Mouse (Mus musculus): ENCODE measurements around the gene Sfxn3. TPM values are rescaled to one million over a fixed set of nuclear protein-coding genes. Genes with fewer than 3 reads are reported as not detected.

The Sfxn3 gene
- polyA plus RNA-seq, 1 experiment, result 29.2 TPM

GRCm38 (mm10) chr19:45015518-45016281, 31.6 kb upstream of the Sfxn3 start:
- peak overlapping the region; percentile 32 for H3ac ChIP-seq (ENCODE audit: control insufficient read depth, insufficient read length, low read depth)
- H3K36me3 ChIP-seq (ENCODE audit: control insufficient read depth, insufficient read depth), result peaks cover 17% of the 10 kb centered on the region
- H3K79me2 ChIP-seq (ENCODE audit: control insufficient read depth, insufficient read depth), result peaks cover 34% of the 10 kb centered on the region
- TF ChIP-seq CTCF (IDR thresholded peaks at IDR 0.05; ENCODE audit: control insufficient read depth, insufficient read depth, insufficient read length) (no peak), CEBPB (IDR thresholded peaks at IDR 0.05; ENCODE audit: low read depth) (no peak), MYOG (IDR thresholded peaks at IDR 0.05; ENCODE audit: control insufficient read depth, extremely low read depth, insufficient read length) (no peak), MYOD1 (IDR thresholded peaks at IDR 0.05; ENCODE audit: control insufficient read depth, insufficient read length, low read depth) (peak; percentile 31), MAX (IDR thresholded peaks at IDR 0.05) (no peak), USF1 (IDR thresholded peaks at IDR 0.05; ENCODE audit: low read depth) (peak; percentile 65), FOSL1 (IDR thresholded peaks at IDR 0.05; ENCODE audit: insufficient read depth, low read length, poor library complexity, severe bottlenecking) (no peak)
- peaks cover 25% of the 10 kb centered on the region for H3K79me3 ChIP-seq (ENCODE audit: low read depth)
- no peaks in the 10 kb centered on the region for H3K27me3 ChIP-seq (ENCODE audit: control insufficient read depth, insufficient read depth, insufficient read length)
- peak overlapping the region; percentile 38 for H3K4me3 ChIP-seq (ENCODE audit: insufficient read depth, poor library complexity, severe bottlenecking)

- Histone ChIP-seq H3K36me3 (ENCODE audit: control insufficient read depth, insufficient read depth) (peaks cover 15% of the 10 kb centered on the region), H3K4me3 (ENCODE audit: insufficient read depth, poor library complexity, severe bottlenecking) (peak overlapping the region; percentile 53), H3K79me3 (ENCODE audit: low read depth) (peaks cover 33% of the 10 kb centered on the region), H3ac (ENCODE audit: control insufficient read depth, insufficient read length, low read depth) (peak overlapping the region; percentile 49), H3K27me3 (ENCODE audit: control insufficient read depth, insufficient read depth, insufficient read length) (no peaks in the 10 kb centered on the region), H3K79me2 (ENCODE audit: control insufficient read depth, insufficient read depth) (peaks cover 43% of the 10 kb centered on the region)
- TF ChIP-seq MAX (IDR thresholded peaks at IDR 0.05) (peak; percentile 56), USF1 (IDR thresholded peaks at IDR 0.05; ENCODE audit: low read depth) (peak; percentile 95), CEBPB (IDR thresholded peaks at IDR 0.05; ENCODE audit: low read depth) (no peak)
Measured at GRCm38 (mm10) chr19:45016341-45017215, 30.7 kb upstream of the Sfxn3 start.

- peaks cover 50% of the 10 kb centered on the region for H3K79me2 ChIP-seq (ENCODE audit: control insufficient read depth, insufficient read depth)
- peak; percentile 20 for TF ChIP-seq CTCF (IDR thresholded peaks at IDR 0.05; ENCODE audit: control insufficient read depth, insufficient read depth, insufficient read length)
- no peak for TF ChIP-seq MAX (IDR thresholded peaks at IDR 0.05)
- H3ac ChIP-seq (ENCODE audit: control insufficient read depth, insufficient read length, low read depth), result peak overlapping the region; percentile 99
- peaks cover 38% of the 10 kb centered on the region for H3K79me3 ChIP-seq (ENCODE audit: low read depth)
- peak overlapping the region; percentile 53 for H3K4me3 ChIP-seq (ENCODE audit: insufficient read depth, poor library complexity, severe bottlenecking)
- peaks cover 14% of the 10 kb centered on the region for H3K36me3 ChIP-seq (ENCODE audit: control insufficient read depth, insufficient read depth)
- no peaks in the 10 kb centered on the region for H3K27me3 ChIP-seq (ENCODE audit: control insufficient read depth, insufficient read depth, insufficient read length)
Measured at GRCm38 (mm10) chr19:45017216-45017771, 30.0 kb upstream of the Sfxn3 start.

GRCm38 (mm10) chr19:45017909-45018308, 29.4 kb upstream of the Sfxn3 start:
- Histone ChIP-seq H3K27me3 (ENCODE audit: control insufficient read depth, insufficient read depth, insufficient read length) (no peaks in the 10 kb centered on the region), H3K79me3 (ENCODE audit: low read depth) (peaks cover 40% of the 10 kb centered on the region), H3ac (ENCODE audit: control insufficient read depth, insufficient read length, low read depth) (peak overlapping the region; percentile 99), H3K4me3 (ENCODE audit: insufficient read depth, poor library complexity, severe bottlenecking) (peak overlapping the region; percentile 53), H3K36me3 (ENCODE audit: control insufficient read depth, insufficient read depth) (peaks cover 18% of the 10 kb centered on the region), H3K79me2 (ENCODE audit: control insufficient read depth, insufficient read depth) (peaks cover 56% of the 10 kb centered on the region)
- peak; percentile 33 for TF ChIP-seq MAX (IDR thresholded peaks at IDR 0.05)
- no peak for TF ChIP-seq MYOG (IDR thresholded peaks at IDR 0.05; ENCODE audit: control insufficient read depth, extremely low read depth, insufficient read length)

- Histone ChIP-seq H3K4me3 (ENCODE audit: insufficient read depth, poor library complexity, severe bottlenecking) (peak overlapping the region; percentile 53), H3K79me2 (ENCODE audit: control insufficient read depth, insufficient read depth) (peaks cover 61% of the 10 kb centered on the region)
- TF ChIP-seq MYOG (IDR thresholded peaks at IDR 0.05; ENCODE audit: control insufficient read depth, extremely low read depth, insufficient read length) (no peak), FOSL1 (IDR thresholded peaks at IDR 0.05; ENCODE audit: insufficient read depth, low read length, poor library complexity, severe bottlenecking) (no peak), CTCF (IDR thresholded peaks at IDR 0.05; ENCODE audit: control insufficient read depth, insufficient read depth, insufficient read length) (no peak), USF1 (IDR thresholded peaks at IDR 0.05; ENCODE audit: low read depth) (no peak), MYOD1 (IDR thresholded peaks at IDR 0.05; ENCODE audit: control insufficient read depth, insufficient read length, low read depth) (no peak), MAX (IDR thresholded peaks at IDR 0.05) (no peak), CEBPB (IDR thresholded peaks at IDR 0.05; ENCODE audit: low read depth) (no peak)
Measured at GRCm38 (mm10) chr19:45018351-45018831, 28.9 kb upstream of the Sfxn3 start.

More at GRCm38 (mm10) chr19:45018351-45018831, 28.9 kb upstream of the Sfxn3 start:
- H3K36me3 ChIP-seq (ENCODE audit: control insufficient read depth, insufficient read depth), result peaks cover 18% of the 10 kb centered on the region
- H3K79me3 ChIP-seq (ENCODE audit: low read depth), result peaks cover 40% of the 10 kb centered on the region
- no peaks in the 10 kb centered on the region for H3K27me3 ChIP-seq (ENCODE audit: control insufficient read depth, insufficient read depth, insufficient read length)
- peak overlapping the region; percentile 99 for H3ac ChIP-seq (ENCODE audit: control insufficient read depth, insufficient read length, low read depth)
